Mouse (Mus musculus) erythroid progenitor cell, adult 5-6 weeks (primary cell): ENCODE results near the gene Zfp993. TPM values are rescaled to one million over a fixed set of nuclear protein-coding genes. Genes with fewer than 3 reads are reported as not detected.
"Not testable (repeated sequence)": the region's sequence is repeated elsewhere in the genome, so short reads cannot be mapped to it uniquely, and the experiment has no call there.

Source experiments
- ATAC-seq: replicated peaks from 2 replicates; pipeline ENCODE4 v1.8.0; 2016; ENCODE audit warnings: moderate number of reproducible peaks, mild to moderate bottlenecking, moderate TSS enrichment, inconsistent platforms; ENCODE audit not compliant: poor library complexity, low FRiP score, severe bottlenecking
- total RNA-seq, 2 experiments: library from RNA; stranded (forward) in 1 of 2; stranded (reverse) in 1 of 2; fragments of 150-400 nt in 1 of 2; fragments of 186-747, 209-891 nt in 1 of 2; gene quantifications; 2 replicates each; pipeline versions ENCODE4 v1.2.3 to v1.2.4; 2015 to 2017; ENCODE audit warnings: low replicate concordance in 2 of 2

Zfp993 gene
- 23.9 TPM in 1 of 2 replicates, not detected in the other for total RNA-seq (2015; ENCODE audit: low replicate concordance)
- 47.4 TPM in 1 of 2 replicates, not detected in the other for total RNA-seq (2017; ENCODE audit: low replicate concordance)

- ATAC-seq = peak; percentile 75
These were observed at the start of gene Zfp993 for GRCm38 (mm10) chr4:146610774-146611400. Gene Zfp993 (plus strand): TSS chr4:146610961.

GRCm38 (mm10) chr4:146579905-146580873 lies 30.6 kb upstream of the Zfp993 start:
- not testable (repeated sequence) for ATAC-seq

- not testable (repeated sequence) for ATAC-seq
These were observed 7.0 kb upstream of the Zfp993 start for GRCm38 (mm10) chr4:146603578-146604399.

- ATAC-seq = peak; percentile 55; the same call in 1 of the 2 replicates
These were observed 33.6 kb downstream of the Zfp993 start for GRCm38 (mm10) chr4:146644367-146644766.

GRCm38 (mm10) chr4:146649641-146650040 lies 38.9 kb downstream of the Zfp993 start:
- ATAC-seq = not testable (repeated sequence)

DNA sequence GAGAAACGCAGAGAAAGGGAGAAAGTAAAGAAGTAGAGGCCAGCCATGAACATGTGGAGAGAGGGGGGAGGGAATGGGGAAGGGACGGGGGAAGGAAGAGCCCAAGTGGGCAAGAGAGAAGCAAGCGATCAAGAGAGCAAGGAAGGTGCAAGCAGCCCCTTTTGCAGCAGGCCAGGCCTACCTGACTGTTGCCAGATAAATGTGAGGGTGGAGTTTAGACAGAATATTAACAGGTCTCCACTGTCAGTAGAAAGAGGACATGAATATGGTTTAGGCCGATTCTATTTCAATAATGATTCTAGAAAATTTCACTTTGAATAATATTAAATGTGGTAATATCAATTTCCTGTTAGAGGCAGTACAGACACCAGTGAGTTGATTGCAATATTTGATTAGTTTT lies 39.4 kb downstream of the Zfp993 start:
- not testable (repeated sequence) for ATAC-seq

DNA sequence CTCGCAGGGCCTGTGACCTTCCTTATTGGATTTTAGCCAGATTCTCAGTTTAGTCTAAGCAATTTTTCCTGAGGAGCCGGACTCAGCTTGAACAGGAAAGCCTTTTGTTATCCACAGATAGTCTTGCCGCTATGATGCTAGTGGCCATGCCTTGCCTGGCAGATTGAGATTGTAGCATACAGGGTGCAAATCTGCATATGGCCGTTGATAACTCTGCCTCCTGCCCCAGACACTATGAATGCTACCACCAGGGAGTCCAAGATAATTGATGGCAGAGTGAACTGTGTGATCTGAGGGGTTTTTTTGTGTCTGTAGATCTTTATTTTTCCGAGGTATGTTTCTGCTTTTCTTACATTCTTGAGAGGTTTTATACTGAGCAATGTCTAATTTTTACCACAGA lies 39.9 kb downstream of the Zfp993 start:
- not testable (repeated sequence) for ATAC-seq

Other genes starting within 250 kb of the Zfp993 start
- gene Zfp992, start 161.9 kb upstream of the Zfp993 start, total RNA-seq (2015; ENCODE audit: low replicate concordance) = 2.2 and 3.4 TPM in 2 replicates
- gene Zfp992, start 161.9 kb upstream of the Zfp993 start, total RNA-seq (2017; ENCODE audit: low replicate concordance) = 0.15 and 2.4 TPM in 2 replicates
- gene Zfp981, start 108.9 kb upstream of the Zfp993 start, total RNA-seq (2015; ENCODE audit: low replicate concordance) = not detected in 2 replicates
- not detected in 2 replicates for gene Zfp981, start 108.9 kb upstream of the Zfp993 start, total RNA-seq (2017; ENCODE audit: low replicate concordance)